Mouse (Mus musculus): ENCODE measurements around the gene Dcn.

- TF ChIP-seq CTCF (IDR thresholded peaks at IDR 0.05; ENCODE audit: control insufficient read depth, insufficient read depth, insufficient replicate concordance, low read depth, low read length) (no peak), POLR2A (IDR thresholded peaks at IDR 0.05; ENCODE audit: control insufficient read depth, low read depth, low read length) (no peak)
Observed at GRCm38 (mm10) chr10:97484049-97484448, 4.6 kb downstream of the Dcn start.
